Mouse (Mus musculus): ENCODE results near the gene Fbln2. TPM values are rescaled to one million over a fixed set of nuclear protein-coding genes. Genes with fewer than 3 reads are reported as not detected.

Gene Fbln2
- polyA plus RNA-seq, 1 experiment, result 70.4 TPM

GRCm38 (mm10) chr6:91237273-91237672, 25.0 kb downstream of the Fbln2 start:
- Histone ChIP-seq H3K36me3 (ENCODE audit: control insufficient read depth, insufficient read depth, low read length) (no peaks in the 10 kb centered on the region), H3K27me3 (ENCODE audit: control insufficient read depth, insufficient read depth, low read length) (no peaks in the 10 kb centered on the region), H3K4me1 (replicated peaks; ENCODE audit: control insufficient read depth, insufficient read depth, low read length) (no peaks in the 10 kb centered on the region), H3K27ac (ENCODE audit: control insufficient read depth, insufficient read depth, low read length) (no peak overlapping the region), H3K4me3 (ENCODE audit: control insufficient read depth, insufficient read depth, low read length) (no peak overlapping the region)
- no peak for TF ChIP-seq POLR2A (IDR thresholded peaks at IDR 0.05; ENCODE audit: control insufficient read depth, extremely low read depth, insufficient read depth, low read length, poor library complexity)
- no peak for TF ChIP-seq CTCF (IDR thresholded peaks at IDR 0.05; ENCODE audit: borderline replicate concordance, control insufficient read depth, extremely low read depth, insufficient read depth, low read length, poor library complexity)
- WGBS, result 33% methylated on average over 2 of the region's 2 CpGs
- DNase-seq, result no peak

- 78% methylated on average over 2 of the region's 2 CpGs for WGBS
- H3K27ac ChIP-seq (ENCODE audit: control insufficient read depth, insufficient read depth, low read length), result no peak overlapping the region
- no peak for DNase-seq
- H3K4me1 ChIP-seq (replicated peaks; ENCODE audit: control insufficient read depth, insufficient read depth, low read length), result no peaks in the 10 kb centered on the region
- no peak overlapping the region for H3K4me3 ChIP-seq (ENCODE audit: control insufficient read depth, insufficient read depth, low read length)
- no peaks in the 10 kb centered on the region for H3K27me3 ChIP-seq (ENCODE audit: control insufficient read depth, insufficient read depth, low read length)
- H3K36me3 ChIP-seq (ENCODE audit: control insufficient read depth, insufficient read depth, low read length), result no peaks in the 10 kb centered on the region
- TF ChIP-seq CTCF (IDR thresholded peaks at IDR 0.05; ENCODE audit: borderline replicate concordance, control insufficient read depth, extremely low read depth, insufficient read depth, low read length, poor library complexity), result no peak
- no peak for TF ChIP-seq POLR2A (IDR thresholded peaks at IDR 0.05; ENCODE audit: control insufficient read depth, extremely low read depth, insufficient read depth, low read length, poor library complexity)
Measured at GRCm38 (mm10) chr6:91240537-91240936, 28.3 kb downstream of the Fbln2 start.

GRCm38 (mm10) chr6:91240964-91241363, 28.7 kb downstream of the Fbln2 start:
- H3K4me3 ChIP-seq (ENCODE audit: control insufficient read depth, insufficient read depth, low read length), result no peak overlapping the region
- H3K4me1 ChIP-seq (replicated peaks; ENCODE audit: control insufficient read depth, insufficient read depth, low read length), result no peaks in the 10 kb centered on the region
- DNase-seq, result no peak
- H3K27me3 ChIP-seq (ENCODE audit: control insufficient read depth, insufficient read depth, low read length), result no peaks in the 10 kb centered on the region
- H3K27ac ChIP-seq (ENCODE audit: control insufficient read depth, insufficient read depth, low read length), result no peak overlapping the region
- TF ChIP-seq CTCF (IDR thresholded peaks at IDR 0.05; ENCODE audit: borderline replicate concordance, control insufficient read depth, extremely low read depth, insufficient read depth, low read length, poor library complexity) (no peak), POLR2A (IDR thresholded peaks at IDR 0.05; ENCODE audit: control insufficient read depth, extremely low read depth, insufficient read depth, low read length, poor library complexity) (no peak)
- no peaks in the 10 kb centered on the region for H3K36me3 ChIP-seq (ENCODE audit: control insufficient read depth, insufficient read depth, low read length)

- no peak for DNase-seq
- WGBS, result 89% methylated on average over 6 of the region's 6 CpGs
- Histone ChIP-seq H3K36me3 (ENCODE audit: control insufficient read depth, insufficient read depth, low read length) (no peaks in the 10 kb centered on the region), H3K4me3 (ENCODE audit: control insufficient read depth, insufficient read depth, low read length) (no peak overlapping the region), H3K4me1 (replicated peaks; ENCODE audit: control insufficient read depth, insufficient read depth, low read length) (no peaks in the 10 kb centered on the region), H3K27me3 (ENCODE audit: control insufficient read depth, insufficient read depth, low read length) (no peaks in the 10 kb centered on the region), H3K27ac (ENCODE audit: control insufficient read depth, insufficient read depth, low read length) (no peak overlapping the region)
- TF ChIP-seq POLR2A (IDR thresholded peaks at IDR 0.05; ENCODE audit: control insufficient read depth, extremely low read depth, insufficient read depth, low read length, poor library complexity) (no peak), CTCF (IDR thresholded peaks at IDR 0.05; ENCODE audit: borderline replicate concordance, control insufficient read depth, extremely low read depth, insufficient read depth, low read length, poor library complexity) (no peak)
Measured at GRCm38 (mm10) chr6:91243395-91243794, 31.1 kb downstream of the Fbln2 start.

GRCm38 (mm10) chr6:91244331-91244730, 32.1 kb downstream of the Fbln2 start:
- no peaks in the 10 kb centered on the region for H3K27me3 ChIP-seq (ENCODE audit: control insufficient read depth, insufficient read depth, low read length)
- no peak overlapping the region for H3K27ac ChIP-seq (ENCODE audit: control insufficient read depth, insufficient read depth, low read length)
- no peak for TF ChIP-seq CTCF (IDR thresholded peaks at IDR 0.05; ENCODE audit: borderline replicate concordance, control insufficient read depth, extremely low read depth, insufficient read depth, low read length, poor library complexity)
- no peak for TF ChIP-seq POLR2A (IDR thresholded peaks at IDR 0.05; ENCODE audit: control insufficient read depth, extremely low read depth, insufficient read depth, low read length, poor library complexity)
- no peak overlapping the region for H3K4me3 ChIP-seq (ENCODE audit: control insufficient read depth, insufficient read depth, low read length)
- DNase-seq, result no peak
- WGBS, result 67% methylated on average over 8 of the region's 8 CpGs
- H3K4me1 ChIP-seq (replicated peaks; ENCODE audit: control insufficient read depth, insufficient read depth, low read length), result no peaks in the 10 kb centered on the region
- H3K36me3 ChIP-seq (ENCODE audit: control insufficient read depth, insufficient read depth, low read length), result no peaks in the 10 kb centered on the region

GRCm38 (mm10) chr6:91245331-91245730, 33.1 kb downstream of the Fbln2 start:
- Histone ChIP-seq H3K27ac (ENCODE audit: control insufficient read depth, insufficient read depth, low read length) (no peak overlapping the region), H3K27me3 (ENCODE audit: control insufficient read depth, insufficient read depth, low read length) (no peaks in the 10 kb centered on the region), H3K36me3 (ENCODE audit: control insufficient read depth, insufficient read depth, low read length) (no peaks in the 10 kb centered on the region), H3K4me3 (ENCODE audit: control insufficient read depth, insufficient read depth, low read length) (no peak overlapping the region), H3K4me1 (replicated peaks; ENCODE audit: control insufficient read depth, insufficient read depth, low read length) (no peaks in the 10 kb centered on the region)
- DNase-seq, result no peak
- TF ChIP-seq CTCF (IDR thresholded peaks at IDR 0.05; ENCODE audit: borderline replicate concordance, control insufficient read depth, extremely low read depth, insufficient read depth, low read length, poor library complexity) (no peak), POLR2A (IDR thresholded peaks at IDR 0.05; ENCODE audit: control insufficient read depth, extremely low read depth, insufficient read depth, low read length, poor library complexity) (no peak)
- WGBS, result 57% methylated on average over 6 of the region's 6 CpGs

GRCm38 (mm10) chr6:91247343-91247742, 35.1 kb downstream of the Fbln2 start:
- no peaks in the 10 kb centered on the region for H3K27me3 ChIP-seq (ENCODE audit: control insufficient read depth, insufficient read depth, low read length)
- H3K4me1 ChIP-seq (replicated peaks; ENCODE audit: control insufficient read depth, insufficient read depth, low read length), result no peaks in the 10 kb centered on the region
- DNase-seq, result no peak
- TF ChIP-seq CTCF (IDR thresholded peaks at IDR 0.05; ENCODE audit: borderline replicate concordance, control insufficient read depth, extremely low read depth, insufficient read depth, low read length, poor library complexity) (no peak), POLR2A (IDR thresholded peaks at IDR 0.05; ENCODE audit: control insufficient read depth, extremely low read depth, insufficient read depth, low read length, poor library complexity) (no peak)
- no peak overlapping the region for H3K4me3 ChIP-seq (ENCODE audit: control insufficient read depth, insufficient read depth, low read length)
- WGBS, result 82% methylated on average over 1 of the region's 1 CpGs
- H3K27ac ChIP-seq (ENCODE audit: control insufficient read depth, insufficient read depth, low read length), result no peak overlapping the region
- no peaks in the 10 kb centered on the region for H3K36me3 ChIP-seq (ENCODE audit: control insufficient read depth, insufficient read depth, low read length)

Measured in thymus, adult 2 months (tissue).